Mouse (Mus musculus): Measurements from ENCODE around the gene Rusc1.
"Not testable (repeated sequence)": the region's sequence is repeated elsewhere in the genome, so short reads cannot be mapped to it uniquely, and the experiment has no call there.

The Rusc1 gene

GRCm38 (mm10) chr3:89091811-89092508, 1.2 kb downstream of the Rusc1 start:
- DNase-seq, result no peak

- peak; percentile 80 for DNase-seq
Observed at GRCm38 (mm10) chr3:89090694-89091655, 2.1 kb downstream of the Rusc1 start.

DNA sequence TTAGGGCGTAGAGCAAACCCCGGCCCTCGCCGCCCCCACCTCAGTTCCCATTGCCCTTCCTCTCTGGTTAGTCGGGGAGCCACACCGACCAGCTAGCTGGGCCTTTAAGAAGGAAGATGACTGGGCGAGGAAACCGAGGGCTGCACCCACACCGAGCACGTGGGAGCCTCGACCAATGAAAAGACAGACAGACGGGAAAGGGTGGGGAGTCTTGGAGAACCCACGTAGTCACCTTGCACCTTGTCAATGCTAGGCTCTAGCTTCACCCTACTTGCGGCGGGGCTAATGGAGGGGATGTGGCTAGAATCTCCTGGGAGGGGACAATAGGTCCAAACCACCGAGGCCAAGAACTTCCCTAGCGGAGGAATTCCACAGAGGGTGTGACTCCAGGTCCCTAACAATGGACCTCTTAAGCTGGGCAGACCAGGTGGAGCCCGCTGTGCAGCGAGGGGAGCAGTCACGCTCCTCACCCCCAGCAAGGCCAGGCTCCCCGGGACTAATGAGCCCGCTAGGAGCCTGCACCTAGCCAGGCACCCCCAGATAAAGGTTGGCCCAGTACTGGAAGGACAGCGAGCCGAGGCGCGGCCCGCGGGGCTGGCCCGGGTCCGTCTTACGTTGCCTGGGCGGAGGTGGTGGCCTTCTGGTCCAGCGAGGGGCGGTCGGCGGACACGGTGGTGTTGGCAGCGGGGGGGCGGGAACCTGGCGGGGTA, 3.1 kb downstream of the Rusc1 start:
- peak; percentile 90 for DNase-seq

DNA sequence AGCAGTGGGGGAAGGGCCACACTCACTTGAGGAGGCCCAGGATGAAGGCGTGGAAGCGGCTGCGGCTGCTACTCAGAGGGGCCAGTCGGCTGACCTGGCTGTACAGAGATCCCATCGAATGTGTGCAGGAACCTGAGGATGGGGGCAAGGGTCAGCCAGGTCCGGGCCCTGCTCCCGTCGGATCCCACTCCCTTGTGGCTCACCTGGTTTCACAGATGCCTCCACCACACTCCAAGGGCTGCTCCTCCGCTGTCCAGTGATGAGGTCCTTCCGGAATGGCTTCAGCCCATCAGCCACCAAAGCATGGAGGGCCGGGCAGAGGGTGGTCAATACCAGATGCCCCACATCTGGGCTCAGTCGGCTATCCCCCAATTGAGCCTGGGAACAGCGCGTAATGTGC, 4.1 kb downstream of the Rusc1 start:
- no peak for DNase-seq

DNA sequence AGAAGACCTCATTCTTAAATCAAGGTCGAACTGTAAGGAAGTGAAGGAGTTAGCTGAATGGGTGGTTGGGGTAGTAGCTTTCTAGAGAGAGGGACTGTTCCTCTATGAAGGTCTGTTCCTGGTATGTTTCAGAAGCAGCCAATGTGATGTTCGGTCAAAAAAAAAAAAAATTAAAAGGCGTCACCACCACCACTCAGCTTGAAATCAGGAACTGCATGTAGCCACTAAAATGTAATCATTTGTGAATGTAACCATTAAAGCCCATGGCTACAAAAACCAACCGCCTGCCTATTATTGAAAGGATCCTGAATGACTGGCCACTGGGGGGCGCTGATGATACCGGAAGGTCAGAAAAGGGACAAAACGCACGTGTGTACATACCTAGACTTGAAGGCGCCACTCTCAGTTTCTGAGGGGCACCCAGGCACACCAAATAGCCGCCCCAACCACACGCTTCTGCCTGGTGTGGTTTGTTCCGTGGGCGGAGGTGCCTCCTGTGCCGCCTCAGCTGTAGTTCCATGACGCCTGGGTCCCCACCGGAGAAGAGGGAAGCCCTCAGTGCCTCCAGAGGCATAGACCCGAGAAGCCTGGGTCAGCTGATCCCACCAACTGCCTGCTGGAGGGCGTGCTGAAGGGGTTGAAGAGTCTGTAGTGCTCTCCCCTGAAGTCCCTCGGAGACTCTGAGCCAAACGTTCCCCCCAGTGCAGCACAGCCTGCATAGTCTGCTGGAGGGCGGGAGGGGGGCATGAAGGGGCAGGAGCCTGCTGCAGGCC, 5.6 kb downstream of the Rusc1 start:
- peak; percentile 76 for DNase-seq

DNA sequence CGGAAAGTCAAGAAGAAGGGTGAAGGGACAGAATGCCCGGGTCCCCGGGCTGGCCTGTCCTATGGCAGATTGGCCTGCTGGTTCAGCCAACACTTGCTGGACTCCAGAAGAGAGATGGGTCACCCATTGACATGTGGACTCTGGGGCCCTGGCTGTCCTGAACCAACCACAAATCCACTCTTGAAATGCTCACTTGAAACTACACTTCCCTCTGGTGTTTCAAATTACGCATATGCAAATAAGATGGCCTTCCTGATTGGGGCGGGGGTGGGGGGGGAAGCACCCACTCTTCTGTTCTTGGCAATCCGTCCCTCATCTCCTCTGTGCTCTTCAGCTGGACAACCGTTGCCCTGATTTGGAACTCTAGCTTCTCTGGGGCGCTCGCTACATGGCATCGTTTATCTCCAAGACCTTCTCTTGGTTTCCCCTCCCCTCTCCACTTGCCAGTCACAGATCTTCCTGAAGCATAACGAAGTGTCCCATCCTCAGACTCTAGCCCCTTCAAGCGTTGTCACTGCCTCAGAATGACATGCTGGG, 8.4 kb downstream of the Rusc1 start:
- no peak for DNase-seq

- no peak for DNase-seq
Observed at GRCm38 (mm10) chr3:89084133-89084532, 9.0 kb downstream of the Rusc1 start.

GRCm38 (mm10) chr3:89082287-89082686, 10.8 kb downstream of the Rusc1 start:
- not testable (repeated sequence) for DNase-seq

GRCm38 (mm10) chr3:89077383-89077782, 15.7 kb downstream of the Rusc1 start:
- DNase-seq, result no peak

- no peak for DNase-seq
Observed at GRCm38 (mm10) chr3:89067265-89067664, 25.8 kb downstream of the Rusc1 start.

DNA sequence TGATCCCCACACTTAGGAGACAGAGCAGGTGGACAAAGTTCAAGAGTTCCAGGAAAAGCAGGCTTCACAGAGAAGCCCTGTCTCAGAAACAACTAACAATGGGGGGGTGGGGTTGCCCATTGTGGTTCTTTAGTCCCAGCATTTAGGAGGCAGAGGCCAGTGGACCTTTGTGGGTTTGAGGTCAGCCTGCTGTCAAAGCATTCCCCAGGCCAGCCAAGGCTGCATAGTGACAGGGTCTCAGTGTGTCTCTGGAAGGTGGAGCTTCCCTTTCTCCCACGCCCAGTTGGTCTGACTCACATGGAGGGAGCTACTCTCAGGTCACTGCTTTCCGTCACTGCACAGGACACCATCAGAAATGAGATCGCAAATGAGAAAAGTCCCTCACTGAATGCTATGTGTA, 31.4 kb downstream of the Rusc1 start:
- no peak for DNase-seq

GRCm38 (mm10) chr3:89058783-89059182, 34.3 kb downstream of the Rusc1 start:
- DNase-seq, result no peak

- DNase-seq, result no peak
Observed at GRCm38 (mm10) chr3:89058361-89058760, 34.8 kb downstream of the Rusc1 start.

- DNase-seq, result no peak
Observed at GRCm38 (mm10) chr3:89043359-89043758, 49.8 kb downstream of the Rusc1 start.
